Mouse (Mus musculus) heart, embryonic 16.5 days (tissue): Measurements from ENCODE around the gene Cnppd1. TPM values are rescaled to one million over a fixed set of nuclear protein-coding genes. Genes with fewer than 3 reads are reported as not detected.

Experiments used
- ATAC-seq: fragments of 200-750 bp; cut with Nextera tagmentation; replicated peaks from 2 replicates; pipeline ENCODE4 v1.8.0; 2017; ENCODE audit warnings: moderate number of reproducible peaks; ENCODE audit not compliant: insufficient read depth, low FRiP score; ENCODE audit errors: extremely low read depth
- H3K27ac ChIP-seq: fragments of 300-500 bp; sonication (generic); 2 replicates; pipeline ENCODE4 v1.5.1; 2014; ENCODE audit warnings: mild to moderate bottlenecking, low read length, control low read depth, moderate library complexity
- H3K27me3 ChIP-seq: fragments of 300-500 bp; sonication (generic); 2 replicates; pipeline ENCODE4 v1.6.1; 2014; ENCODE audit warnings: low read length, mixed read lengths; ENCODE audit not compliant: control insufficient read depth, insufficient read depth
- H3K36me3 ChIP-seq: fragments of 300-500 bp; sonication (generic); 2 replicates; pipeline ENCODE4 v1.6.1; 2014; ENCODE audit not compliant: control insufficient read depth, insufficient read depth
- H3K4me1 ChIP-seq: fragments of 300-500 bp; sonication (generic); 2 replicates; pipeline ENCODE4 v1.6.1; 2014; ENCODE audit warnings: low read length, mixed read lengths; ENCODE audit not compliant: control insufficient read depth, insufficient read depth
- H3K4me2 ChIP-seq: fragments of 300-500 bp; sonication (generic); 2 replicates; pipeline ENCODE4 v1.6.1; 2014; ENCODE audit warnings: low read depth, mild to moderate bottlenecking, control low read depth, low read length
- H3K4me3 ChIP-seq: fragments of 300-500 bp; sonication (generic); 2 replicates; pipeline ENCODE4 v1.5.1; 2014; ENCODE audit warnings: mild to moderate bottlenecking, control low read depth, low read length
- H3K9ac ChIP-seq: fragments of 300-500 bp; sonication (generic); 2 replicates; pipeline ENCODE4 v1.6.1; 2014; ENCODE audit warnings: low read length, control low read depth
- H3K9me3 ChIP-seq: fragments of 300-500 bp; sonication (generic); replicated peaks from 2 replicates; pipeline ENCODE4 v1.6.1; 2016; ENCODE audit warnings: low read length; ENCODE audit not compliant: control insufficient read depth
- WGBS: fragments of 180-500 bp; shearing (Covaris S2); extraction: QIAGEN DNeasy Blood & Tissue Kit; methylation state at CpG from one replicate; pipeline ENCODE4 v1.1.7; 2014; 5-methylcytosine and 5-hydroxymethylcytosine counted together
- polyA plus RNA-seq: library from polyadenylated mRNA; unstranded; fragments of >200 nt; fragmentation: Nextera tagmentation; extraction: Ambion mirVana; gene quantifications from 2 replicates; pipeline ENCODE4 v1.2.1, GENCODE M21; 2015

The Cnppd1 gene
- polyA plus RNA-seq, 1 experiment from 2014 or later: 40.9 TPM

DNA sequence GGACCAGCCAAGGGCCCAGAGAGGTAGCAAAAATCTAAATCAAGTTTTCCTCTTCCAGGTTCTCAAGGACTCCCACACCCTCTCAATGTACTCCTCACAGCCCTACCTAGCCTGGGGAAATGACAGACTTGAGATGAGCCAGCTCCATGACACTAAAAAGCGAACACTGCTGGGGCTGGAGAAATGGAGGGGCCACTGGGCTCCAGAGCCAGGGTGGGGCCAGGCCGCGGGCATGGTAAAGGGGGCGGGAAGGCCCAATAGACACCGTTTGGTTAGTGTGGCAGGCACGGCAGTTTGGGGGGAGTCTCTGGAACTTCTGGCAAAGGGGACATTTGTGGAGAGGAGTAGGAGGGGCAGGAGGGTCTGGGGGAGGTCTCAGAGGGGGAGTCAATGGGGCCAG is 6.2 kb downstream of the Cnppd1 start:
- H3K27ac ChIP-seq: no peak overlapping the region
- no peaks in the 10 kb centered on the region for H3K9me3 ChIP-seq
- no peak overlapping the region for H3K4me2 ChIP-seq
- WGBS: 65% methylated on average over 6 of the region's 6 CpGs
- no peak overlapping the region for H3K9ac ChIP-seq
- ATAC-seq: no peak
- H3K4me3 ChIP-seq: no peak overlapping the region
- H3K4me1 ChIP-seq: peaks cover 9% of the 10 kb centered on the region
- H3K27me3 ChIP-seq: no peaks in the 10 kb centered on the region
- H3K36me3 ChIP-seq: peaks cover 31% of the 10 kb centered on the region

GRCm38 (mm10) chr1:75133421-75134207 is 8.9 kb downstream of the Cnppd1 start, which contains the start of gene Slc23a3:
Slc23a3 (minus strand) TSS chr1:75133890.
- Histone ChIP-seq H3K27ac (no peak within 1 kb of the TSS), H3K27me3 (no peaks in the 10 kb centered on the region), H3K9me3 (no peaks in the 10 kb centered on the region), H3K4me1 (no peaks in the 10 kb centered on the region), H3K4me2 (no peak within 1 kb of the TSS), H3K4me3 (no peak within 1 kb of the TSS), H3K9ac (no peak within 1 kb of the TSS), H3K36me3 (peaks cover 22% of the 10 kb centered on the region)
- ATAC-seq: 0 out of 2 replicates have a peak, but pooled peaks have one; percentile 6
- WGBS: 54% methylated on average over 12 of the region's 12 CpGs

GRCm38 (mm10) chr1:75128641-75129040 is 13.9 kb downstream of the Cnppd1 start:
- Histone ChIP-seq H3K27me3 (no peaks in the 10 kb centered on the region), H3K4me2 (no peak overlapping the region), H3K9ac (no peak overlapping the region), H3K27ac (no peak overlapping the region), H3K4me3 (no peak overlapping the region), H3K4me1 (peaks cover 3% of the 10 kb centered on the region; the same call in 1 of the 2 replicates), H3K9me3 (no peaks in the 10 kb centered on the region), H3K36me3 (no peaks in the 10 kb centered on the region)
- ATAC-seq: no peak
- WGBS: 64% methylated on average over 3 of the region's 3 CpGs

DNA sequence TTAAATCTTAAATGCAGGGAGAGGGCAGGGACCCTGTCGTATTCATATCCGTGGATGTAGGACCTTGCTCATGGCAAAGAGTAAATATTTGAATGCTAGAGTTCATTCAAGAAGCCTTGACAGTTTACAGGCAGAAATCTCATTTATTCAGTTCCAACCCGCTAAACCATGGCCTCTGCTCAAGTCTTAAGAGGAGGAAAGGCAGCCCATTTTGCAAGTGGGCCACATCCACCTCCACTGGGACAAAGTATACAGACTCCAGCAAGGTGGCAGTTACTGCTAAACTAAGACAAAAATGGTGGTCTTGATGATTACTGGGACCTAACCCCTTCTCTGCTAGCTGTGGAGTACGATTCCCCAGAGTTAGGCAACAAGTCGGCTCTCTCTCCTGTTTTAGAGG is 17.1 kb downstream of the Cnppd1 start:
- H3K9ac ChIP-seq: peak overlapping the region; percentile 80; the same call in 1 of the 2 replicates
- ATAC-seq: no peak

DNA sequence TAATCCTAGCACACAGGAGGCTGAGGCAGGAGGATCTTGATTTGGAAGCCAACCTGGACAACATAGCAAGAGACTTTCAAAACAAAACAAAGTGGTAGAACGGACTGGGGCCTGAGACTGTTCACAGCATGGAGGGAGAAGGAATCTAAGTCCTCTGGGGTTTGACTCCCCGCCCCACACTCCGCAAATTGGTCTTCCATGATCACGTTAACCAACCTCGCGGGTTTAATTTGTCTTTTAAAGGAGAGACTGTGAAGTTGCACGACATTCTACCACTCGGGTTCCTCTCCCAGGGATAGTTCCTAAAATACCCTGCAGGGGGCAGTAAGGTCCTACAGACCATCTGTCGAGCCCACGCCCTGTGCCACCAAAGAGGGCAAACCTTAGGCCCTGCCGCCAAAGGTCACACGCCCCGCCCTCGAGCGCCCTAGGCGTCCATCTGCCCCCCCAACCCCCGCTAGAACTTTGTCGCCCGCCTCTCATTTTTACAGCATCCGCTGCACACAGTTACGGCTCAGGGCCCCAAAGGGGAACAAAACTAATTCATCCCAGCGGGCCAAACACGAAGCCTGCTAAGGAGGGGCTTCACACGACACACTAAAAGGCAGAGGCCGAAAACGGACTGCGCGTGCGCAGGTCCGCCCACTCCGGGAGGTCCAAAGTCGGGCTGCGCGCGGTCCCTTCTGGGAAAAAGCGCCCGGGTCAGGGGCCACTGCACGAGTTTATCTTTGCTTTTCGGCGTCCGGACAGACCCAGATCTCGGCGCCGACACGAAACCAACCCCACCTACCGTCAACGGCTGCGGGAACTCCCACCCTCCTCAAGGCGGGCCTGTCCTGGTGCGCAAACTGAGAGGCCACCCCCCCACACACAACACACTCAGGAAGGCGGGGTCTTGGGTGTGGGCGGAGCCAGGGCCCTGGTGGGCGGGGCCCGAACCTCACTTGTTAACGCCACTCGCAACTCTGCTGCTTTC is 17.9 kb downstream of the Cnppd1 start, which contains the start of gene Nhej1:
Gene Nhej1 (minus strand): TSS at position 855 of the 976 bp plus-strand sequence.
- no peaks in the 10 kb centered on the region for H3K9me3 ChIP-seq
- H3K27ac ChIP-seq: peak within 1 kb of the TSS; percentile 94
- H3K36me3 ChIP-seq: no peaks in the 10 kb centered on the region
- 1% methylated on average over 56 of the region's 56 CpGs for WGBS
- peak within 1 kb of the TSS; percentile 80 for H3K9ac ChIP-seq
- H3K4me1 ChIP-seq: peaks cover 3% of the 10 kb centered on the region; the same call in 1 of the 2 replicates
- H3K27me3 ChIP-seq: no peaks in the 10 kb centered on the region
- peak within 1 kb of the TSS; percentile 68 for H3K4me2 ChIP-seq
- H3K4me3 ChIP-seq: peak within 1 kb of the TSS; percentile 68
- peak; percentile 98 for ATAC-seq

More for the DNA sequence above, 17.1 kb downstream of the Cnppd1 start:
- peaks cover 3% of the 10 kb centered on the region; the same call in 1 of the 2 replicates for H3K4me1 ChIP-seq
- peak overlapping the region; percentile 68 for H3K4me2 ChIP-seq
- H3K27ac ChIP-seq: peak overlapping the region; percentile 94
- no peaks in the 10 kb centered on the region for H3K27me3 ChIP-seq
- H3K4me3 ChIP-seq: peak overlapping the region; percentile 68
- no peaks in the 10 kb centered on the region for H3K9me3 ChIP-seq
- no peaks in the 10 kb centered on the region for H3K36me3 ChIP-seq
- WGBS: 32% methylated on average over 5 of the region's 5 CpGs

DNA sequence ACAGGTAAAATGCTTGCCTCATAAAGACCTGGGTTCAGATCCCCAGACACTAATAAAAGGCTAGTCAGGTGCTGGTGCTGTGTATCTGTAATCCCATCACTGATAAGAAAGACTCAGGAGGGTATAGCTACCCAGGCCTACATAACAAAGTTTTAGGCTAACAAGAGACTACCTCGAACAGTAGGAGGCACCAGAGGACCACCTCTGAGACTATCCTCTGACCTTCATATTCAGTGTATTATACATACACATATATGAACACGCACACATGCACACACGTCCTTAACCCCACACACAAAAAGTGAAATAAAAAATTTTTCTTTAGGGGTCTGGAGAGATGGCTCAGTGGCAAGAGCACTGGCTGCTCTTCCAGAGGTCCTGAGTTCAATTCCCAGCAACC is 20.3 kb downstream of the Cnppd1 start:
- Histone ChIP-seq H3K4me3 (no peak overlapping the region), H3K4me2 (no peak overlapping the region), H3K27ac (no peak overlapping the region), H3K9ac (no peak overlapping the region), H3K27me3 (no peaks in the 10 kb centered on the region), H3K9me3 (no peaks in the 10 kb centered on the region), H3K36me3 (no peaks in the 10 kb centered on the region), H3K4me1 (peaks cover 3% of the 10 kb centered on the region; the same call in 1 of the 2 replicates)
- ATAC-seq: no peak
- 77% methylated on average over 3 of the region's 3 CpGs for WGBS

Other genes starting within 250 kb of the Cnppd1 start
- not detected in 2 replicates for gene Cryba2, start 249.6 kb downstream of the Cnppd1 start, polyA plus RNA-seq
- 0.18 and 0.36 TPM in 2 replicates for gene Cfap65, start 207.1 kb downstream of the Cnppd1 start, polyA plus RNA-seq
- 0.14 and 0.17 TPM in 2 replicates for gene Ihh, start 191.0 kb downstream of the Cnppd1 start, polyA plus RNA-seq
- 7.5 and 8.8 TPM in 2 replicates for gene Nhej1, start 17.5 kb downstream of the Cnppd1 start, polyA plus RNA-seq
- 1.1 TPM in 2 replicates for gene Slc23a3, start 8.8 kb downstream of the Cnppd1 start, polyA plus RNA-seq
- 33.9 TPM in 2 replicates for gene Retreg2, start 67 bp upstream of the Cnppd1 start, polyA plus RNA-seq
- gene Zfand2b, start 25.9 kb upstream of the Cnppd1 start, polyA plus RNA-seq: 30.4 and 31.7 TPM in 2 replicates
- gene Abcb6, start 37.7 kb upstream of the Cnppd1 start, polyA plus RNA-seq: 15.2 and 16.1 TPM in 2 replicates
- gene Ankzf1, start 49.4 kb upstream of the Cnppd1 start, polyA plus RNA-seq: 22.8 and 32.0 TPM in 2 replicates
- gene Atg9a, start 49.5 kb upstream of the Cnppd1 start, polyA plus RNA-seq: 31.7 and 34.9 TPM in 2 replicates
- 7.7 and 8.8 TPM in 2 replicates for gene Glb1l, start 68.1 kb upstream of the Cnppd1 start, polyA plus RNA-seq
- gene Stk16, start 68.1 kb upstream of the Cnppd1 start, polyA plus RNA-seq: 96.5 and 102 TPM in 2 replicates
- 63.3 and 81.2 TPM in 2 replicates for gene Tuba4a, start 77.2 kb upstream of the Cnppd1 start, polyA plus RNA-seq
- gene A630095N17Rik, start 89.4 kb upstream of the Cnppd1 start, polyA plus RNA-seq: 0.24 TPM in 1 of 2 replicates, not detected in the other
- 45.6 and 46.0 TPM in 2 replicates for gene Dnajb2, start 93.7 kb upstream of the Cnppd1 start, polyA plus RNA-seq
- 0.44 and 0.62 TPM in 2 replicates for gene Ptprn, start 121.8 kb upstream of the Cnppd1 start, polyA plus RNA-seq
- gene Resp18, start 135.7 kb upstream of the Cnppd1 start, polyA plus RNA-seq: 0.76 TPM in 1 of 2 replicates, not detected in the other
- gene Dnpep, start 175.3 kb upstream of the Cnppd1 start, polyA plus RNA-seq: 129 and 131 TPM in 2 replicates
- gene Des, start 217.6 kb upstream of the Cnppd1 start, polyA plus RNA-seq: 469 and 480 TPM in 2 replicates
- 41.1 and 46.4 TPM in 2 replicates for gene Speg, start 232.6 kb upstream of the Cnppd1 start, polyA plus RNA-seq